Mouse (Mus musculus) lung, postnatal 4 days (tissue): ENCODE results near the gene Gm42669.

Source experiments
- DNase-seq, 2 experiments: peaks; one replicate each; pipeline ENCODE4 v3.0.0; 2021

The Gm42669 gene

DNA sequence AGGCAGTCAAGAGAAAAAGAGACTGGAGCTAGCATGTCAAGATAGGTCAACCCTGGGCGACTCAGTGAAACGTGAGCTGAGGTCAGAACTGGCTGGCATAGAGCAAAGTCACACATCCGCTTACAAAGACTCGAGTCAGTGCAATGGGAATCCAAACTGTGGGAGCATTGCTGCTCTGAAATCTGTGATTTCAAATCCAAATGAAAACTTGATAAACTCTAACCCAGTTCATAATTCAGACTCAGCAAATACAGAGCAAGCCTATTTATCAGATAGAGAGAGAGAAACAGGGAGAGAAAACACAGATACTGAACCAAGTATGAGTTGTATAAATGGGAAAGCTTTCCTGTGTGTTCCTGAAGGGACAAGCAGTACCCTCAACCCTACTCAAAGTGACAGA lies at the start of gene Gm42669:
Gene Gm42669 (plus strand): TSS at position 301 of the 400 bp plus-strand sequence.
- no peak for DNase-seq

DNA sequence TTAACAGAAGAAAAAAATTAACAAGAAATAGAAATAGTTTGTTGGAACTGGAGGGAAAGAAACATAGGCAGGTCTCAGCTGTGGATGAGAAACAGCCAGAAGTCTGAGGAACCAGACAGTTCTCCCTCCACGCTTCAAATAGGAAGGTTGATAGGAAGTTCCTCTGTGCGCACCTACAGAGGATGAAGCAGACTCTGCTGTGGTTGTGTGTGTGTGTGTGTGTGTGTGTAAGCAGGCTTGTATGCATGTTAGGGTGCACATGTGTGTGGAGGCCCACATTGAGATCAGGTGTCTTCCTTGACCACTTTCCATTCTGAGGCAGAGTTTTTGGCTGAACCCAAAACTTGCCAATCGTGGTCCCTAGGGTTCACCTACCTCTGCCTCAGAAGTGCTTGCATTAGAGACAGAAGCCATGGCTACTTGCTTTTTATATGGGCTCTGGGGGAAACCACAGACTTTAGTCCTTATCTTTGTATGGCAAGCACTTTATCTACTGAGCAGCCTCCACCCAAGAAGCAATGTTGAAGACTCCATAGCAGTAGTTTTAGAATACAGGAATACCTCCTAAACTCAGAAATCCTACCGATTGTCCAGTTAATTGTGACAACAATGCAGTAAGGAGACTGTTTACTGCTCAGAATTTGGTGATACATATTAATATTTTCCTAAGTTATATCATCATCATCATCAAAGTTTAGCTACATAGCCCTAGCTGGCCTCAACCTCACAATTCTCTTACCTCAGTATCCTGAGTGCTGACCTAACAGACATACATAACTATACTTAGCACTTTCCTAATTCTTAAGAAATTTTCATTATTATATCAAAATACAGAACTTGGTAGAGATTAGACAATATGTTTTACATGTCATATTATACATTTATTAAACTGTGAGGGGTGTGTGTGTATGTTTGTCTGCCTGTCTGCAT lies 45.0 kb upstream of the Gm42669 start:
- no peak for DNase-seq

DNA sequence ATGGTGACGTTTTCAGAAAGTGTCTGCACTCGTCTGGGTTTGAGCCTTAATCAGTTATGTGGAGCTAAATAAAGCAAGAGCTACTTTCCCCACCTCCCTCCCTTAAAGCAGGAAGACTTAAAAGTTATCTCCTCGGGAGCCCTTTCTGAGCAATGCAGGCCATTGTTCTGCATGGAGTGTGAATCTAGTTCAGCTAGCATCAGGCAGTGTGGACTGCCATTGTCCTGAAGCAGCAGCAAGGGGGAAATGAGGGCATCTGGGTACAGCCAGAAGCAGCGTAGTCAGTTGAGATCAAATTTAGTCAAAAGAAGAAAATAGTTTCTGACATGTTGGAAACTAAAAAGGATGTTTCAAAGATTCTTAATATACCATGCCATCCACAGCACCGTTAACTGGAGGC lies 40.9 kb upstream of the Gm42669 start:
- DNase-seq = no peak

DNA sequence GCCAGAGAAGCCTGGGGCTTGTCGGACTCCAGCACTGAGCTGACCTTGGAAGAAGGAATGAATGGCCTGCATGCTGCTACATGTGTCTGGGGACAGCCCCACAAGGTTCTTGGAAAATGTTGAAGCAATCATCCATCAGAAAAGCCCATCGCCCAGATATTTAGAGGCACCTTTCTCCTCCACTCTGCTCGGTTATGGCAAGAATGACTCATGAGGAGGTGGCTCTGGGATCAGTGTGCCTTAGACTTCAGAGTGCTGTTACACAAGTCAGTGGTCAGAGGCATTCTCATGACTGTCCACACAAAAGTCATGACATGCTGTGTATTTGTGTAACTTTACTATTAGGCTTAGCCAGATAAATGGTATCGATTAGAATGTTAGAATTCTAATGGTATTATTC lies 40.3 kb upstream of the Gm42669 start:
- no peak for DNase-seq

DNA sequence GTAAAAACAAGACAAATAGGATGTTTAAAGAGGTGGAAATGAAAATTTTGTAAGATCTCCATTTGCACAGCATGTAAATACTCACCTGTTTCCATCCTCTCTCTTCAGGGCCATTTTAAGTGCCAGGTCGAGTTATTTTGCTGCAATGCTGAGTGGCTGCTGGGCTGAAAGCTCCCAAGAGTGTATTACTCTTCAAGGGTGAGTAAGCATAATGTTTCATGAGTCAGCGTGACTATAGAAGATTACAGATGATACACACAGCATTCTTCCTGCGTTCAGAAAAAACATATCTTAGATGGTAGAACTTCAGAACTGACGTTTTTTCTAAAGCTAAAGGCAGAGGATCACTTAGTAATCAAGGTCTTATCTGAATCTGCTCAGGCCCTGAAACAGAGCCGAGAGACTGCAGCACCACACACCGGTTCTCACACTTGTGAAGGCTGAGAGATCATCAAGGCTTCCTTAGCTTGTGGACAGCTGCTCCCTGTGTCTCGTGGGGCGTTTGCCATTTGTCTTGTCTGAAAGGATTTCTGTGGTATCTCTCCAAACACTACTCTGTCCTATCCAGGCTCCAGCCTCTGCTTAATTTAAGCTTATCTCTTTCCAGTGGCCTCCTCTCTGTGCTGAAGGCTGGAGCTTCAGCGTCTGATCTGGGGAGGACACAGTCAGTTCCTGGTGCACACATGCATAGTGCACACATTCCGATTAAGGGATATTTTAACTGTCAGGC lies 36.7 kb upstream of the Gm42669 start:
- no peak for DNase-seq

DNA sequence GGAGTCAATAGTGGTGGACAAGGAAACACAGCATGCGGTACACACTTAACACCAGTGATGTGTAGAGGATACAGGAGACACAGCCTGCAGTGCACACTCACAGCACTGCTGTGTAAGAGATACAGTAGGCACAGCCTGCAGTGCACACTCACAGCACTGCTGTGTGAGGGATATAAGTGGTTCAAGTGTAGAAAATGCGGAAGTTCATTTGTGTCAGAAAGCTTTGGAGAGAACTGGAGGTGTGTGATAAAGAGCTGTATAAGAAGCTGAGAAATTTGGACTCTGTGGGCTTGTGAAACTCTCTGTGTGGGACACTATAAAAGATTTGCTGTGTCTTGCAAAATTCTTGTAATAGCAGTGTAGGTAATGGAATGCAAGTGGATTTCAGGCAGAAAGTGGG lies 27.2 kb upstream of the Gm42669 start:
- no peak for DNase-seq

DNA sequence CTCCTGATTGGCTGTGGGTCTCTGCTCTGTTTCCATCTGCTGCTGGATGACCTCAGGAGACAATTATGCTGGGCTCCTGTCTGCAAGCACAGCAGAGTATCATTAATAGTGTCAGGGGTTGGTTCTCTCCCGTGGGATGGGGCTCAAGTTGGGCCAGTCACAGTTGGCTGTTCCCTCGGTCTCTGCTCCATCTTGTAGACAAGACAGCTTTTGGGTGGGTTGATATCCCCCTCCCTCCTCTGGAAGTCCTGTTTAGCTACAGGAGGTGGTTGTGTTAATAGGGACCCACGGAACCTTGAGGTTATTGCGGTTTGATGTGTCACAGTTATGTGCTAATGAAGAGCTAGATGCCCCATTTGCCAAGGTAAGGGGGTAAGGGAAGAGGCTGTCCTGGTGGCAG lies 18.4 kb upstream of the Gm42669 start:
- no peak for DNase-seq

DNA sequence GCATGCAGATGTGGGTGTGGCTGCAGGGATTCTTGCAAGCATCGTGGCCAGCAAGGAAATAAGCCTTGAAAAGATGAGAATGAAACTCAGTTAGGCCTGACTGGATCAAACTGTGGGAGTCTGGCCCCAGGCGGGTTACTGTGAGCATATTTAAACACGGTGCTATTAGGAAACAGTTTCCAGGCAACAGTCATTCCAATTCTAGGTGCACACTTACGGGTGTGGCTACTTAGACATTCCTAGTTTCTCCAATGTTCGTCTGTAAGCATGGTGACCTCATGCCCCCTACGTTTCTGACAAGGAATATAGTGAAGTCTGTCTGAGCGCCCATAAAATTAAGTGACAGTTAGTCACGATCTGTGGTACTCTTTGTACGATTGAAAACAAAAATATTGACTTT lies 16.4 kb upstream of the Gm42669 start:
- DNase-seq = no peak

DNA sequence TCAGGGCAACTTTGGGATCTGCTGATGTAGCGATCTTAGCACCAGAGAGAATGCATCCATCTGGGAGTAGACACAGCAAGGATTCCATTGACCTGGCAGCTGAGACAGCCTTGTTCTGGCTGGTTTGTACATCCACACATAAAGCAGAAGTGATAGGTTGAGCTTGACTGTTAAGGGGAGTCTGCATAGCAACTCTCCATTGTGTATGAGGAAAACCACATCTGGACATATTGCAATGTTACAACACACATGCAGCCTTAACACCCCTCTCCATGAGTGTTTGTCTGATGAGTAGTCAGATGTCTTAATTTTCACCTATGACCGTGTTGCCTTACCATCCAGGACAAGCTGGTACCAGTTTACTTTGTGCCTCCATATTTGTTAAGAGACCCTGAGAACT lies 14.9 kb upstream of the Gm42669 start:
- no peak for DNase-seq

DNA sequence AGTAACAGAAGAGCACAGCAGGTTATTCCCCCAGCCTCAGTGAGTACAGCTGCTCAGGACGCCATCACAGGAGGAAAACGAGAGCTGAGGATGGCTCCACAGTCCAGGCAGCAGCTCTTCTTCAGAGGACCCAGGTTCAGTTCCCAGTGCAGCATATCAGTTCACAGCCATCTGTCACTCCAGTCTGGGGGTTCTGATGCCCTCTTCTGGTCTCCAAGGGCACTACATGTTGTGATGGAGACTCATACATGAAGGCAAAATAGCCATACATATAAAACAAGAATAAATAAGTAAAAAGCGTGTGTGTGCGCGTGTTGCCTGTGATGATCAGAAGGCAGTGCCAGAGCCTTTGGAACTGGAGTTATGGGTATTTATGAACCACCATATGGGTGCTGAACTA lies 12.7 kb upstream of the Gm42669 start:
- DNase-seq = no peak

DNA sequence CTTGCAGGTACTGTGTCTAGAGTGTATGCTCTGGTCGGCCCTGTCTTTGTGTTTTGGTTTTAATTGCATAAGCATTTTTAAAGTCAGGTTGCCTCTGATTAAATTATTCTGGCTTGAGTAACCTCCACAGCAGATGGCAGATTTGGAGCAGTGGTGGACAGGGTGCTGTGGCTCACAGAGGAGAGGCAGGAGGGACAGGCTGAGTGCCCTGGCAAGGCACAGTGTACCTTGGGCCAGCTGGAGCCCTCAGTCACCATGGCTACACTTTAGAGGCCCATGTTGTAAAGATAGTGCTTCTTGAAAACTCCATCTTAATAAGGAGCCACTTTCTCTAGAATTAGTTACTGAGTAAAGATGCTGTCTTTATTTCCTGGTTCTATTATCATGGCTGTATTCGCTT lies 11.4 kb upstream of the Gm42669 start:
- no peak for DNase-seq

DNA sequence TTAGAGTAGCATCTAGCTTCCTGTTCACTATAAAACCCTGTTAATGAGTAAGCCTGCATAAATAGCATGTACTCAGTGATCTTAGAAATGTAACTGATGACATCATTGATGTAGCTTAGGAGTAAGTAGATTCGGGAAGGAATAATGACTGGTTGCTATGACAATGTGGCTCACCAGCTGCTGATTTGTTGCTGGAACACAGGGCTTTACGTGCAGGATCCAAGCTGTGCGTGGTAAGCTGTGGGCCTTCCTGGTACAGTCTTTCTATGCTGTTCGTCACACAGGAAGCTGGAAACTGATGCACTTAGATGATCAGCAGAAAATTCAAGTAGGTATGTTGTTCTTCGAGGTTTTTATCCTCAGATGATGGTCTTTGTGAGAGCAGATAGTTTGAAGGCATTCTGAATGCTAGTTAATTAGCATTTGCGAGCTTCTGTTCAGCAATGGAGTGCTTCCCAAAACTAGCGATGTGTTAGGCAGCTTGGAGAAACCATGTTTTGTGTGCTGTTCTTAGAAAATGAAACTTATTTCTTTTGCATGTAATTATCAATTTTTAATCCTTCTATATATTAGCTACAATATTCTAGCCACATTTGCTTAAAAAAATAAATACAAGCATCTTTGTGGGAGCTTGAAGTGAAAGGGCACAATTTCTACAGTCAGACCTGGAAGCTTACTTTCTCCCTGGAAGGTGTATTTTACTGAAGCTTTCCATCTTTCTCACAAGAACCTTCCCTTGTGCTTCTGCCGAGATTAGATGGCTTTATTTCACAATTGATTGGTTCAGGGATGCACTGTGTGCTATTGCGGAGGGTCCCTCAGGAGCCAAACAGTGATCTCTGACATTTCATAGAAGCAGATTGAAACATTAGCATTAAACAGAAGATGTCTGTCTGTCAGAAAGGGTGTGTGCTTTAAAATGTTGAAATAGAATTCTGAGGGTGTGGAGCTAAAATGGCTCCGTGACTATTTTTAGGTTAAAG lies 9.6 kb upstream of the Gm42669 start:
- DNase-seq = no peak

DNA sequence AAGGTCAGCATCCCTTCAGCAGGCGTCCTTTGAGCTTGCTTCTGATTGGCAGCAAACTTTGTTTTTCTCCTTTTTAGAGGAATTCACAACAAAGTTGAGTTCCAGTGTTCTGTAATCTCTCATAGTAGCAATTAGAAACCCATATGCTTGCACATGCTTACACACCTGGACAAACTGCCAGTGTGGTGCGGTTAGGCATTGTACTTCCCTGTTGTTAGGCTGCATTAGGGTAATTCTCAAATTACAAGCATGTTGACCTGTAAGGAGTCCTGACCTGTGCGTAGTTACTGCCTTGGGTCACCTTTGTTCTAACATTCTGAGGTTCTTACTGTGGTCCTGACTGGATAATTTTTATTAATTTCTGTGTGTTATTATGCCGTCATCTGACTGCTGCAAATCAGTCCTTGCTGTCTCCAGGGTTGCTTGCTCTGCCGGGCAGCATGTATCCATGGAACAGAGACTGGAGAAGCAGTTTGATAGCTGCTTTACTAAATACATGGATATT lies 8.6 kb upstream of the Gm42669 start:
- no peak for DNase-seq

DNA sequence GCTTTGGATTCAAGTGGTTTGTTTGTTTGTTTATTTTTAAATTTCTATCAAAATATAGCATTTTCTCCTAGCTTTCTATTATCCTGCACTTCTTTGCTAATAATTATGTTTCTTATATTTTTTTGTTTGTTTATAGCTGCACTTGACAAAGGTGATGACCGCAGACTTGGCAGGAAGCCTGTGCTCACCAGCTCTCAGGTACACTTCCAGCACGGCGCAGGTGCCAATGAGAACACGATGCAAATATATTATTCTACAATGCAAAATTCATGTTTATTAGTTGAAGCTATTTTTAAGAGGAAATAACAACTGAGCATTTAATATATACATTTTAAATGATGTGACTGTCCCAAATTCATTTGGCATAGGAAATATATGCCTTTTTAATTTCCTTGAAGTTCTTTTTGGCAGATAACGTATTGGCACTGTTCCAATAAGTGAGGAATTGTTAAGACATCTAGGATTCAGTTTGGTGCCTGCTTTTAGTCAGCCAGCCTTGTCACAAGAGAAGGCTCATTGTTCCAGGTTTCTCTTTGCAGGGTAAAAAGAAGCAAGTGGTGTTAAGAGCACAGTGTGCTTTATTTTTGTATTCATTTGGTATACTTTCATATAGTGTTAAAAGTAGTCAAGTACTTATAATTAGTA lies 7.4 kb upstream of the Gm42669 start:
- no peak for DNase-seq

DNA sequence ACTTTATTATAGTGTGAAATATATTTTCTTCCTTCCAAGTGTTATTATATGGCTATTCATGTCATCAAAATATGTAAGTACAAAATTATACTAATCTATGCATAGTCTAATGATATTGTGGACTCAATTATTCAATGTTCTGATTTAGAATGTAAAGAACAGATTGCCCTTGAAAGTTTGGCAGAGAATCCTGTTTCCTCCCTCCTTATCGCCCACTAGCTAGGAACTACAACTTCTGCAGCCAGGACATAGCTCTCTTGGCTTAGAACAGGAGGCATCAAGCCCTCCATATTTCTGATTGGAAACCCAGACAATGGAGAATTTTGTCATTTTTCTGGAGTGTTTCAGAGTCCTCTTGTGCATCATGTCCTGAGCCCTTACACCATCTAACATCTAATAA lies 6.7 kb upstream of the Gm42669 start:
- no peak for DNase-seq

DNA sequence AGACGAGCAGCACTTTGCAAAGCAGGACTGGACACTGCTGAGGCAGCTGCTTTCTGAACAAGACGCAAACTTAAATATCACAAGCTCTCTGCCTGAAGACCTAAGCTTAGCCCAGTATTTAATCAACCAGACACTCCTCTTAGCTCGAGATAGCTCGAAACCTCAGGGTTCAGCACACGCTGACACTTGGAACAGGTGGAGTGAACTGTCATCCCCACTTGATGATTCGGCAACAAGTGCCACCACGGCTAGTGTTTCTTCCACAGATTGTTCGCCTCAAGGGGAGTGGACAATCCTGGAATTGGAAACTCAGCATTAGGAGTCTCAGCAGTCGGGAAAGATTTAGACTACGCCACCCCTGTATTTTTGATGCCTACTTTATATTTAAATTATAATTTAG lies 3.1 kb downstream of the Gm42669 start:
- DNase-seq = no peak

DNA sequence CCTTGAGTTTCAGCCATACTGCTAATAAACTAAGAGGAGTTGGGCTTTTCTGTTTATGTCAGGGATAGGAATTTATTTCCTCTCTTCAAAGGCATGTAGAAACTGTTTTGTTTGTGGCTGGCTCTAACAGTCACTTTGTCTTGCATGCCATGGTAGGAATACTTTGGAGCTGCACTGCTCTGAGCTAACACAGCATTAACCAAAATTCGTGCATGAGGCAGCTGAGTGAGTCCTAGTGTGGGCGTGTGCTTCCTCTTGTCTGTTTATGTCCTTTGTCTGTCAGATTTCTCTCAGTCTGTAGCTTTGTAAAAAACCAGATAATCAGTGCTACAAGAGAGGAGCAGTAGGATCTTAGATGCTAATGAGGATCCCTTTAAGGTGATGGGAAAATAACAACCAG lies 3.9 kb downstream of the Gm42669 start:
- no peak for DNase-seq

DNA sequence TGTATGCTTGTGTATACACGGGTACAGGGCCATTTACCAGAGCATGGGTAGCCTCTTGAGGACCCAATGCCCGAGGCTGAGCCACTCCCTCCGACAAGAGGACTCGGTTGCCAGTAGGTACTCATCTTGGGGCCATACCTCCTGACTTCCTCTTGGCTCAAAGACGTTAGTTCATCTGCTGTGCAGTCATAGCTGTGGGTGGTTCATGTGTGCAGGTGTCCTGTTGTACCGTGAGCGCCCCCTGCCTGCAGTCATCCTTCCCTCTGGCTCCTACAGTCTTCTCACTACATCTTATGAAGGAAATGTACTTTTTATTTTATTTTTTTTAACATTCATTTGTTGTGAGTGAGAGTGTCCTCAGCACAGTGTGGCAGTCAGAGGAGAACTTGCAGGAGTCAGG lies 6.2 kb downstream of the Gm42669 start:
- DNase-seq = peak; percentile 49 to 61

DNA sequence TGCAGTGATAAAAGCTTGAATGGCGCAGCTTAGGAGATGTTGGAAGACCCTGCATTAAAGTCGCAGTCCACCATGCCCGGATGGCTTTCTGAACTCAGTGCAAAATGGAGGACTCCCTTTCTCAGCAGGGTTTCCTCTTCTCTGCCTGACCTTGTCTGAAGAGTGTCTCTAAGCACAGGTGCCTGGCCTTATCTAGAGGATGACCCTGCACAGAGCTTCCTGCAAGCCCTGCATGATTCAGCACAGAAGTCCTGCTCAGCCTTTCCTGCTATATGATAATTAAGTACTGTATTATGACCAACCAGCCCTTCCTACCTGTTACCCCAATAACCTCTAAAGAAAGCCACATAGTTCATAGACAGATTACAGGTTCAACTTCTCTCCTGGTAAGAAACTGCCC lies 8.0 kb downstream of the Gm42669 start:
- DNase-seq = no peak

DNA sequence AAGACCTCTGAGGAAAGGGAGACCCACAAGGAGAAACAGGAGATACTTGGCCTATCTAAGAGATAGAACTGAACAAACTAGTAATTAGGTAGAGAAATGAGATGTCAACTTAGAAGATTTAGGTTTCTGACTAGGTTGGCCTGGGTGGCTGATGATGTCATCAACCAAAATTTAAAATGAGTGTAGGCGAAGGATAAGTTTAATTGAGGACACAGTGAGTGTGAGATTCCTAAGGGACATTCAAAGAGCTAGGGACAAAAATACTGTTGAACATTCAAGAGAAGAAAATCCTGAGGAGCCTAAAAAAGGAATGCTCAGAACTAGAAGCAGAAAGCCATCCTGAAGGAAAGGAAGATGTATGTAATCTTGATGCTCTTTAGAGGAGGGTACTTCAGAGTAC lies 8.7 kb downstream of the Gm42669 start:
- no peak for DNase-seq

DNA sequence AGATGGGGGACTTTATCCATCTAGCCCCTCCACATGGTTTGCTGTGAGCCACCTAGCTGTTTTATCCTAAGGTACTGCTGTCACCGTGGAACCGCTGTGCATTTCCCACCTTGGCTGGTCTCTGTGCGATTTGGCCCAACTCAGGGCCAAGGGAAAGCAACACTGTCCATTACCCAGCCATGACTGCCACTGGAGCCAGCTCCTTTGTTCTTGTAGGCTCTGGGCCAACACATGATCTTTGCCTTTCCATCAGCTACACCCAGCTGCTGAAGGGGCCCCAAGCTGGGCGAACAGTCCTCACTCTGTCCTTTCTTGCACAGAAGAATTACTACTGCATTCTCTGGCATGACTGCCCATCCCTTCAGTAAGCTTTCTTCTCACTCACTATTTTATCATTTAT lies 11.2 kb downstream of the Gm42669 start:
- peak in 1 of 2 experiments; percentile 52 for DNase-seq

DNA sequence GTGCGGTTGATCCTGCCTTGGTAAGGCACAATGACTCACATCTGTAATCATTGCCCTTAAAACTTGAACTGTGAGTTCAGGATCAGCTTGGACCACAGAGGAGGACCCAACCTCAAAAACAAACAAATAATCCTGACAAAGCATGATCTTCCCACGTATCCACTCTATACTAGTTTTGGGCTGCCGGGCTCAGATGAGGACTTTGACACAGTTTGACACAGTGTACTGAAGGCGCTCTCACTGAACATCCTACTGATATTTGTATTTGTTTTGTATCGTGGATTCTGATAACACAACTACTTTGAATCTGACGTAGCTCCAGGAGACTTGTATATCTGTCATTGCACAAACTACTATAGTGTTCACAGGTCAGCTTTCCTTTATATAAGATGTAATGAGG lies 14.0 kb downstream of the Gm42669 start:
- DNase-seq = no peak
